Mouse (Mus musculus): ENCODE measurements around the gene Lin28b.

Lin28b gene

DNA sequence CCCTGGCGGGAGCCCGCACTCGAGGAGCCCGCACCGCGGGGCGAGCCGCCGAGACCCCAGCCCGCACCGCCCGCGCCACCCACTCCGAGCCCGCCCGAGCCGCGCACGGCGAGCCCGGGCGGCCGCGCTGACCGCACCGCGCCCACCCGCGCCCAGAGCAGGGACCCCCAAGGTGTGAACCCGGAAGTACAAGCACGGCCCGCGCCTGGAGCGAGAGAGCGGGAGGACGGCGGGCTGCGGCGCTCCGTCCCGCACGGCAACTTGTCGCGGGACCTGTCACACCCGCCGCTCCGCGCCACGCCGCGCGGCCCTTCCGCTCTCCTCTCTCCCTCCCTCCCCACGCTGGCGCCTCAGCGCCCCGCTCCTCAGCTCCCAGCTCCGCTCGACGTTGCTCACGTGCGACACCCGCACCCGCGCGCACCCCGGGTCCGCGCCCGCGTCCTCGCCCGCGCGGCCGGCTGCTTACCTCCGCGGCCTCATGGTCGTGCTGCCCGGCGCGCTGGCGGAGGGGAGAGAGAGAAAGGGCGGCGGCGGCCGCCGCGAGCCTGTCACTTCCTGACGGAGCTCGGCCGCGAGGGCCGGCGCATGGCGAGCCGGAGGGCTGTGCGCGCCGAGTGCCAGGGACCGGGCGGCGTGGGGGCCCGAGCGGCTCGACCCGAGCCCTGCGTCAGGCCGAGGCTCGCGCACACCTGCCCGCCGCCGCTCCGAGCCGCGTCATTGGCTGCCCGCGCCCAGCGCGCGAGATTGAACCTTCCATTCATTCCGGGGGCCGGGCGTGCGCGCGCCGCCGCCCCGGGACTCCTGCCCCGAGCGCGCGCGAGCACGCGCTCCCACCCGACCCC, at the start of gene Lin28b:
TSS of gene Lin28b (minus strand) at position 635 of the 842 bp plus-strand sequence.
- DNase-seq (ENCODE audit: low read depth, low spot score) = peak; percentile 55

DNA sequence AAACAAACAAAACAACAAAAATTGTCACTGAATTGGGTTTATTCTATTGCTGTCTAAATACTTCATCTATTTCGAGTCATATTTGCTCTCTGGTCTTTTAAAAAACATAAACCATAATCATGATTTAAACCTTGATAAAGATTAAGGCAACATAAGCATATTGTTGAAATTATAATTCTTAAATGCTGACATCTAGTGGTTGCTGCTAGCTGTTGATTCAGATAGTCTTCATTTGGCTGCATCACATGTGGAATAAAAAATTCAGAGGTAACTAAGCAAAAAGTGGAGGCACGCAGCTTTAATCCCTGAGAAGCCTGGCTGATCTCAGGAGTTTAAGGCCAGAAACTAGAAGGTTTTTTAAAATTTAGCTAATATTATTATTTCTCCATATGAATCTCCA, 25.6 kb upstream of the Lin28b start:
- DNase-seq (ENCODE audit: low read depth, low spot score) = no peak

DNA sequence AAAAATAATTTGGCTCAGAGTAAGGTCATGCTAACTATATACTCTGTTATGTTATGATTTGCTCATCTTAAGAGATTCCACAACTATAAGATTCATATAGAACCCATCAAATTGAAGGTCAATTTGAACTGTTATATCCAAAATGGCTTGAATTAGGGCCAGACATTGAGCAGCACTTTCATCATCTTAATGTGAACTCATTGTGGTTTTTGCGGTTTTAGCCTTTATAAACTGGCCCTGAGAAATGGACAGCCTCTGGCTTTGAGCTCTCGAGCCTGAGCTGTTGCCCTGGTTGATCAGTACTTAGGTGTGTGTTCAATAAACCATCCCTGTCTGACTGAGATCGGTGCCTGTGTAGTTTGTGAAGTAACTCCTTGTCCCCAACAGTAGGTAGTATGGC, 24.5 kb upstream of the Lin28b start:
- DNase-seq (ENCODE audit: low read depth, low spot score) = no peak

DNA sequence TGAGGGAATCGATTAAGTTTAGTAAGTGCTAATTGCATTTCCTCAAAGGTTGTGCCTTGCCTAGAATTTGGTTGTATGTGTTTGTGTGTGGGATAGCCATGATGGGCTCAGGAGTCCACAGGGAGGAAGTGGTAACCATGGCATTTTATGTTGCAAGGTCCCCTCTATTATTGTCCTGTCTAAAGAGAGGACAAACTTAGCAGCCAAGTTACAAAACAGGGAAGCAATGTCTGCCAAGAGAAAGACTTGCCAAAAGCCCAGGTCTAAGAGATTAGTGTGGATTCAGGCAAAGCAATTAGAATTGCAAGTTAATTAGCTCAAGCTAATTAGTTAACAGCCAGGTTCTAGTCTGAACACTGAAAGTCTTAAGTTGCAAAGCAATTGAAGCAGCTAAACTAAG, 14.1 kb upstream of the Lin28b start:
- no peak for DNase-seq (ENCODE audit: low read depth, low spot score)

DNA sequence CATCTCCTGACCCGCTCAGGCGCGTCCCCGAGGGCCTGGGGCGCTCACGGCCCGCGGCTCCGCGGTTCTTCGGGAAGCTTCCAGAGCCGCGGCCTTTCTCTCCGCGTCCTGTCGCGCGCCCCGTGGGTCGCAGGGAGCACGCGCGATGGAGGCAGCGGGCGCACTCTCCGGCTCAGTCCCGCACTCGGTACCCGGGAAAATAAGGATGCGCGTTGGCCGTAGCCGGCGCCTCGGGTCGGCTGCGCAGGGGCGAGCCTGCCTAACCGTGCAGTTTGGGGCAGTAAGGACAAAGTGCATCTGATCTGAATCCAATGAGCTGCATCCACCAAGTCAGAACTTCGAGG, 380 bp upstream of the Lin28b start:
- no peak for DNase-seq (ENCODE audit: low read depth, low spot score)

DNA sequence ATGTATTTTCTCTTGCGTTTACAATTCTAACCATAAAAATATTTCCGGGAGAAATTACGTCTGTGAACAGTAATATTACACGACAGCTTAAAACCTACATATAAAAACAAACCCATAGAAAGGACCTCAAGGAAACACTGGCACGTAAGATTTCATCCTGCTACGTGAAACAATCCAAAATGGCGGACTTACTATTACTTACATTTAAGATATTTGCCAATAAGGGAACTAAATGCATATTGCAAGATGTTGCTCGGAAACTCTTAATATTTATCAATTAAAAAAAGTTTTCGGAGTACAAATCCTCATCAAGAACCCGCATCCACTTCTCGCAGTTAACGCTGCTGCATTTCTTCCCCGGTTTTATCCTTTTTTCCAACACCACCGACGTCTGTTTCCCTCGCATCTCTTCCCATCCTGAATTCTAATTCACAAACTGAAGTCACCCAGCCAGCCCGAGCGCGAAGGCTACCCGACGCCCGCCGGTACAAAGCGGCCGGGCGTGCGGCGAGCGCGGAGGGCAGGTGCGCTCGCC, 902 bp downstream of the Lin28b start:
- DNase-seq (ENCODE audit: low read depth, low spot score) = peak; percentile 20

DNA sequence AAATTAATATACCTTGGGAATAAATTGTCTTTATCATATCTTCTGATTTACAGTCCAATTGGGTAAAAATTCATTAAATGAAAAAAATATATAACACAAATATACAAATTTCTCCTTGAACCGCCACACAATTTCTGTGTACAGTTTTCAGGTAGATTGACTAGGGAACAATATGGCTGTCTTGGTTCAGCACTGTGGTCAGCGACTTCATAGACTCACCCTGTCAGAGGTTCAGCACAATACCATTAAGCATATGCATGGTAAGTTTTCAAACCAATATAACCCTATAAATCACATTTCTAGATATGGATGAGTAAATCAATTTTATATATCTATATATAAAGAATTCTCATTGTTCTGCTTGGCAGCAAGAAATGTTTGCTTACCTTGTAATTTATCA, 3.0 kb downstream of the Lin28b start:
- no peak for DNase-seq (ENCODE audit: low read depth, low spot score)

DNA sequence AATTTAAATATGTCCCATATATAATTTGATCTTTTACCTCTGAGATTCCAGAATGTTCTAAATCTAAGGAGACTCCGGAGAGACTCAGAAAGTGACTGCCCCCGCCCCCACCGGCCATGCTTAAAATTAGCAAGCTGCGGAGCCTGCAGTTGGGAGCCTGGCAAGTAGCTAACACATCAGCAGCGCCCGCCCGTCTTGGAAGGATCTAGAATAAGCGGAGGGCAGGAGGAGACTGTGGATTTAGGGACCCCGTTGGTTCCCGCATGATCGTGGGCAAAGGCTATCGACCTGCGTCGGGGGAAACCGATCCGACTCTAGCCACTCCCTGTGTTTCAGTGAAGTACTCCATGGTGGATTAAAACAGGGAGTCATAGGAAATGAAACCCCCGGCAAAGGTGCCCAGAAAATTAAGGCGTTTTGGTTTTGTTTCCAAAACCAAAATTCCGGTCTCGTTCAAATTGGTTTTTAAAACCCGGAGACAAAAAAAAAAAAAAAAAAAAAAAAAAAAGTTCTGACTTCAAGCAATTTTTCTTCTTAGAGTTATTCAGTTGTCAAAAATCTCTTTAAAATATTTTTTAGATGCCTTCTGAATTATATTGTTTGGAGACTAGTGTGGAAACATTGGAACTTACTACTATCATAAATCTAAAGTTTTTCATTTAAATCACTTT, 12.4 kb downstream of the Lin28b start:
- DNase-seq (ENCODE audit: low read depth, low spot score) = no peak

DNA sequence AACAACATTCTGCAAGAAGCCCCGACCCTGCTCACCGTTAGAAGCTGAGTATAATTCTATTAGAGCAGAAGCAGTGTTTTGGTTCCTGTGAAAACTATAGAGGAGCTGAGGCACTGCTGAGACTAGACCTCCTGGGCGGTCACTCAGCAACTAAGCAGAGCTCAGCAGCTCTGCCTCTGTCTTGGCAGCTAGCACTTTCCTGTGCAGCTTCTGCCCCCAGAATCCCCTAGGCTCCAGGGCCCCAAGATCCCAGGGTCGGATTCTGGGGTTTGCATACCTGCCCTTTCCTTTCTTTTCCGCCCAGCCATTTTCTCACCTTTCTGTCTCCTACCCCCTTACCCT, 13.1 kb downstream of the Lin28b start:
- DNase-seq (ENCODE audit: low read depth, low spot score) = no peak

DNA sequence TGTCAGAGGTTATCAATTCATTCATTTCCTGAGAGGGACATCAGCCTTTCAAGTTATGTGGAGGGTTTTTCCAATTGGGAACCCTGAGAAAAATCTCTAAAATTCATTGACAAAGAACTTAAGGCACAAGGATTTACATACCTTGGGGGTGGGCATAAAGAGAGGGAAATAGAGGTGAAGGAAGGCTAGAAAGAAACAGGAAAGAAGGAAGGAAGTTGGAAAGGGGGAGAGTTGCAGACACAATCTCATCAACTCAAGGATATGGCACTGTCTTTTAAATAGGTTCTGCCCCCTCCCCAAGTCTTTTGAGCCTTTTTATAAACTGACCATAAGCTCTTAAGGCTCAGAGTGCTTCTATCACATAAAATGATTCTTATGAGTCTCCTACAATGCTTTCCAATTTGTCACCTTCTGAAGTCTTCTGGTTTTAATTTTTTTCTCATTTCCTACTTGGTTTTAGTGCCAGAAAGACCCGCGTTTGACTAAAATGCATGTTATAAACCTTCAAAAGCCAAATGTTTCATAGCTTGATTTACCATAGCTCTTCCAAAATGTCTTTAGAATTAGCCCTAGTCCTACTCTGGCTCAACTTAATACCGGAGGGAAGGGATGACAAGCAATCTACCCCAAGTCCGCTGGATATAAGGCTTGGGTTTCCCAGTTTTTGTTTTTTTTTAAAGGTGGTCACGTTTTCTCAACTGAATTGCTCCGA, 13.6 kb downstream of the Lin28b start:
- DNase-seq (ENCODE audit: low read depth, low spot score) = no peak

DNA sequence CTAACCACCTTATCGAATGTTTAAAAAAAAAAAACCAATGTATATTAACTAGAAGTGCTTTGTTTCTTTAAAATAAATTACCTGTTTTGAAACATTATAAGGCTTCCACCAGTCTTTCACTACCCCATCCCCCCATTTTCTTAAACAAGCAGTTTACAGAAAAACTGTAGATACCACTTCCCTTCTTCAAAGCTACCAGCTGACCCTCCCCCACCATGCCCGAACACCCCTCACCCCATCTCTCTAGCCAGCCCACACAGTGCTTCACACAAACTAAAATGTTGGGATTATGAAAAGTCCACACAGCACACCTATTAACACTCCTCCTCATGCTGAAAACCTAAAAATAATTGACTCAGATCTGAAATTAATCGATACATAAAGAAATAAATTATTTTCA, 14.9 kb downstream of the Lin28b start:
- DNase-seq (ENCODE audit: low read depth, low spot score) = no peak

DNA sequence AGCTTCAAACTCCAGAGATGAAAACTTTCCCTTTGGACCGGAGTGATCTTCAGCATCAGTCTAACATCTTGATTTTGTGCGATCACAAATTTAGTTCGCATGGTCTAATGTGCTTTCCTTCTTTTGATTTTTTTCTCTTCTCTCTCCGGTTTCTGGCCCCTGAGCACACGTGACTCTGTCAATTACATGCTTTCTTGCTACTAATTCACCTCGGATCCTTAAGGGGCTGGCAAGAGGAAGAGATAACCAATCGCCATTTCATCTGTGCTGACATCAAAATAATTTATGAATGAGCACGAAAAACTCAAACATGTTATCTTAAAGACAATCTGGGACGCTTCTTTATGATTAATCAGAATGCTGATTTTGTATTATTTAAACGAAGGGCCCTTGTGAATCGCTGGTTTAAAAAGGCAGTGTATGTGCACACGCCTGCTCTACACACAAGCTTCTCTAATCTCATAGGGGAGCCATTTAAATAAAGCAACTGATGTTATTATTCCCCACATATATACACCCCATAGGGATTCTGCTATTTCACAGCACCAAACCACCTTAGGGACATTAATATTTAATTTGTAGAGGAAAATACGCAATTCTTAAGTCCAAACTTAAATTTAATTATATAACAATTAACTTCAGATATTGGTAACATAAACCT, 16.0 kb downstream of the Lin28b start:
- DNase-seq (ENCODE audit: low read depth, low spot score) = no peak

DNA sequence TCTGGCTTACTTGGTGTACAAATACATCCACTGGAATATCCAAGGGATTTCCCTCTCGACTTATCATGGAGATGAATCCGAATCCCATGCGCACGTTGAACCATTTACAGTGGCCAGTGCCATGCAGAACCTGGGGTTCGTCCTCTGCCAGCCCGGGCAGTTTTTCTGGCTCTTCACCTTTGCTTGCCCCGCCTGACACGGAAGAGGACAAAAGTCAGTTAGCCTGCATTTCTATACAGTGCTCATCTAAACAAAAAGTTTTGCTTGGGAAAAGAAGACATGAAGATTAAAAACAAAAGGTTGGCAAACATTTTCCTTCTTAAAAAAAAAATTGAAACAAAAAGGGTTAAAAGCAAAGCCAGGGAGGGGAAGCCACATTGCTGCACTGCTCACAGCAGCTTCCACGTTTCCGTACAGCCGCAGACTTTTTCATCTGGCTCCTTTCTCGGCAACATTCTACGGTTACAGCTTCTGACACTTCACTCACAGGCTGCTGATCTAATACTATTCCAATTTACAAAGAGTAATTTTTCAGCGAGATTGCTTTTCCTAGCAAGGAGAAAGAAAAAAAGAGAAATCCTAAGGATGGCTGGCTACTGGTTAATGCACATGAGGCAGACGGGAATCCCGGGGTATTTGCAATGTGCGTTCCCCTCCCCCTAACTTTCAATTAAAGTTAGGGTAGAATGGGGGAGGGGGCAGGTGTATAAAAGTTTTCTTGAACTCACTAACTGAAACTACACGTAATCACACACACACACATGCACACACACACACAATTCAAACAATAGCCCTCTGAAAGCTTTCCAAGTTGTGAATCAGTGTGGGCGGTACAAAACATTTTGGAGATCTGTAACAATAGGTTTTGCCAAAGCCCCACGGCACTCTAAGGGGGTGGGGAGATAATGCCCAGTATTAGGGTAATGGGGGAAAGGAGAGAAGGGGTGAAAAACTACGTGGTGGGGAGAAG, 16.9 kb downstream of the Lin28b start:
- DNase-seq (ENCODE audit: low read depth, low spot score) = no peak

DNA sequence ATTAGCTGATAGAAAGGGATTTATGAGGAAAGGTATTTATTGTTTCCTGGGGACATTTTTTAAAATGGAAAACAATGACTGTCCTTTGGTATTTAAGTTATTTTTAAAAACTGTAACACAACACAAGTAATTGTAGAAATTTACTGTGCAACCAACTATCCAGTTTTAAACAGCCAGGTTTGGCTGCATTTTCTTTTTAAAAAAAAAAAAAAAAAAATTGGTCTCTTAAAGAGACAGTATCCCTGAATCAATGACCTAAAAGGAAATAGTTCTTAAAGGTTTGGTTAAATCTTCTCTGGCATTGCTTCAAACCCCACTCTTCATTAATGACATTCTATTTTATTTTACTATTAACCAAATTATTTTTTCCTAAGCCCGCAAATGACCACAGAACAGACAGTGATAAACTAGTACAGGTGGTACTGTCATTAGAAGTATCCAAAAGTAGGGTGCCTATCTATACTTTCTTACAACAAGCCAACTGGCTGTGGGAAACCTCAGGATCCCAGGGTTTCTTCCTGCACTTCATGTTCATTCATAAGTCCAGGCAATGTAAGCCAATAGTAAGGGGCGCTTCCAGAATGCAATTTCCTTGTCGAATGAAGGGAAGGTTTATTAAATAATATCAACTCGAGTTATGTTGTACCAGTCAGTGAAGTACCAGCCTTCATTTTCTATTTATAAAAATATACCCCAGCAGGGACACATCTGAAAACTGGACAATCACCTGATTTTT, 17.8 kb downstream of the Lin28b start:
- DNase-seq (ENCODE audit: low read depth, low spot score) = no peak

DNA sequence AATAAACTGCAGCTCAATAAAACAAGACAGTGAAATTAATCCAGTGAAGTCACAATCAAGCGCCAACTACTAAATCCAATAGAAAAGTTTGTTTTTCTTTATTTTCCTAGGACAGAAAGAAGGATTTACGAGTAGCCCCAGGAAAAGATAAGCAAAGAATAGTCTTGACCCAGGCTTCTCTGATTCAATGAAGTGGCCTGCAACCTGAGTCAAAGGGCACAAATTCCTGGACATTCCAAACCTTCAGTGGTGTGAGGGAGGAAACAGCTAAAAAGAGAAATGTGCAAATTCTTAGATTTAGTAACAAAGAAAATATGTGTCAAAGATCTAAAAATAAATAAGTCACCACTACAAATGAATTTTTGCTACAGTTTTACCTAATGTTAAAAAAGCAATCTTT, 27.6 kb downstream of the Lin28b start:
- no peak for DNase-seq (ENCODE audit: low read depth, low spot score)

DNA sequence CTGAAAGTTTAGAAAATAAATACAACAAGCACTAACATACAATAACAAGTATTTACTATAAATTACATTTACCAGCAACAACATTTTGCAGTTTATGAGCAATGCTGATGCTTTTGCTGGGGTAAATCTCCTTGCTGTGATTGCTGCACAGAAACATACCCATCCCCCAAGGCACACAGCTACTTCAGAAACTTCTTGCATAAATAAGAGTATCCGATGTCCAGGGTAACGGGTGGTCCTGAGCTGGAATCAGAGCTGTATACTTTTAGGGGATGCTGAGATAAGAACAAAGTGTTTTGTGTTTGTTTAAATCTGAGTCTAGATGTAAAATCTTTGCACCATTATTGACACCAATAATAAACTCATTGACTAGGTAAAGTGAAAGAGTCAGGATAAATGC, 28.1 kb downstream of the Lin28b start:
- no peak for DNase-seq (ENCODE audit: low read depth, low spot score)

DNA sequence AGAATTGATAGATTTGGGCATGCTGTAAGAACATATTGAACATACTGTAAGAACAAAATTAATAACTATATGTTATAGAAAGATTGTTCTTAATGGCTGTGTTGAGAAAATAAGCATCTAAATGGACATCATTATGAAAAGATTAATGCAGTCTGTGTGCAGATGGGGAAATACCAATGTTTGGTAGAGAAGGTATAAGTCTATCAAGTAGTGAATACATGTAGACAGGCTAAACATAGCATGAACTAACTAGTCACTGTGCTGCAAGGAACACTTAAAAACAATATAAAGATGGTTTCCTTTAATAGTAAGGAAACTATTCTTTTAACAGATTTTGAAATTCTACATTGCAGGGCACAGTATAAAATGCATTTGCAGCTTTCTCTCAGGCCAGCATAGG, 39.6 kb downstream of the Lin28b start:
- DNase-seq (ENCODE audit: low read depth, low spot score) = no peak

DNA sequence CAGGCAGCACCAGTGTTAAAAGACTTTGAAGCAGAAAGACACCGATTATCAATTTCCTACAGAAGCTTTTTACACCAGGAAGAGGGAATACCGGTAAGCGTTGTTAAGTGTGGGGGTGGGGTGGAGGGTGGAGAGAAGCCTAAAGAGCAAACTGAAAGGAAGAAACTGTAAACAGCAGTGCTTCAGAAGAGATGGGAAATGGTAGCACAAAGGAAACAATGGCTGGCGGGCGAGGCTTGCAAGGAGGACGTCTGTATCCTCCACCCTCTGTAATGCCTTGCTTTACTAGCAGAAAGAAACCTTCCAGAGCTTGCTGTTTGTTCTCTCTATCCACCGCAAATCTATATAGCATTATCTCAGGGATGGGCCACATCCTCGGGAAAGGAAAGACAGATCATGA, 40.0 kb downstream of the Lin28b start:
- no peak for DNase-seq (ENCODE audit: low read depth, low spot score)

DNA sequence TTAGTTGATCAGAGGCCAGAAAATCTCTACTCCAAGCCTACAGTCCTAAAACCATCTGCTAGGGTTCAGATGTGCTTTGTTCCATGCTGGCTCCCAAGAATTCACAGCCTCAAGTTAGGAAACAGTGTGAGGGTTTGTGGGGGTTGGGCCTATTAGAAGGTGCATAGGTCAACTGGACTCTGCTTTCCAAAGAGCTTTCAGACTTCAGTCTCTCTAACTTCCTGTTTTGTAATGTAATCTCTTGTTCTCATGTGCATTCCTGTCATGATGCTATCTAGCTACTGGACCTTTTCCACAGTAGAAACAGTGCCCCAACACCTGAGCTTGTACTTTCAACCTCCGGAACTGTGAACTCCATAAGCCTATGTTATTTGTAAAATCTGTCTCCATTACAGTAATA, 63.8 kb downstream of the Lin28b start:
- no peak for DNase-seq (ENCODE audit: low read depth, low spot score)

DNA sequence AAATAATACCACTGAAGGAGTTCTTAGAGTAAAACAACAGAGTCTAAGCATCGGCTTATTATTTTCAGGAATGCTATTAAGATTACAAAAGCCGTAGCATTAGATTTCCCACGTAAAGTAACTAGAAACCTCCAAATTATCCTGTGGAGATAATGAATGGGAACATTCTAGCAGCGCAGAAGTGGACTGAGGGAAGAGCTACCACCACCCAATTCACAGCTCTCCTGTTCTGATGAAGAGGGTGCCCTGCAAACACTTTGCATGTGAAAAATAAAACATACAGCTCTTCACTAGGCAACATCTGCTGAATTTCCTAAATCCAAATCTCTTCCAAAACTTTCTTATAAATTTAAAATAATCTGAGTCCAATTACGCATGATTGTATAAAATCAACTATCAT, 74.1 kb downstream of the Lin28b start:
- DNase-seq (ENCODE audit: low read depth, low spot score) = no peak
